Mouse (Mus musculus): Measurements from ENCODE around the gene St8sia2.
"Not testable (repeated sequence)": the region's sequence is repeated elsewhere in the genome, so short reads cannot be mapped to it uniquely, and the experiment has no call there.

The St8sia2 gene

GRCm38 (mm10) chr7:73972157-73972556, 41.3 kb downstream of the St8sia2 start:
- not testable (repeated sequence) for DNase-seq (ENCODE audit: low spot score)

DNA sequence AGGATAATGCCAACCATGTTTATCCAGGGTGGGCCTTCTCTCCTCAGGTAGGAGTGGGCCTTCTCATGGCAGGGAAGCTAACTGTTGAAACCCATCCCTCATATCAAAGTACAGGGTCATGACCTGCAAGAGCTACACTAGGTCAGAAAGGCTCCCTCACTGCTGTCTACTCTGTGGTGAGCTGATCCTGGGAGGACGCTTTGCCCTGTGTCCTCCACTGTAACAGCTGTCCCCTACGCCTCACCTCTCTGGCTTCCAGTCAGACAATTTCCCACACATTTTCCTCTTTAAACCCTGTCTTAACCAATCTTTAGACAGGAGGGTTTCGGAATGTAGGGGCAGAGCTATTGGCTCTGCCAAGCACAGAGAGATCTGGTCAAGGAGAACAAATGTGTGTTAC, 48.3 kb downstream of the St8sia2 start:
- no peak for DNase-seq (ENCODE audit: low spot score)

- DNase-seq (ENCODE audit: low spot score), result no peak
These were observed 51.1 kb downstream of the St8sia2 start for GRCm38 (mm10) chr7:73962431-73962830.

DNA sequence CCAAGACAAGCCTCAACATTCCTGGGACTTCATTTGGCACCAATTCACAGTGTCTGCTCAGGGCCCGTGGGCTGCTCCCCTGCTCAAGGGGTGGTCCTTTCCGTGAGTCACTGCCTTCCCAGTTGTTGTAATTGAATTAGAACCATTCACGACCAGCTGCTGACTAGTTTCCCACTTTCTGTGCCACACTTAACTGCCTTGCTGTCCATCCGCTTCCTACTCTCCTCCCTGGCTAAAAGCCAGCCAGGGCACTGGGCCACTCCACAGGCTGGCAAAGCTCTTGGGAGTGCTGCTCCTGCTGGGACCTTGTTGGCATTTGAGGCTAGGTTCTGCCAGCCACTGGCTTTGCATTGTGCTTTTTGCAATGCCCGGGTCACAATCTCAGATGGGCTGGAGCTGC, 59.0 kb downstream of the St8sia2 start:
- peak; percentile 25 for DNase-seq (ENCODE audit: low spot score)

- no peak for DNase-seq (ENCODE audit: low spot score)
These were observed 60.4 kb downstream of the St8sia2 start for GRCm38 (mm10) chr7:73953131-73953530.

- no peak for DNase-seq (ENCODE audit: low spot score)
These were observed 71.8 kb downstream of the St8sia2 start for GRCm38 (mm10) chr7:73941640-73942039.

GRCm38 (mm10) chr7:73939236-73939635, 74.3 kb downstream of the St8sia2 start:
- no peak for DNase-seq (ENCODE audit: low spot score)

DNA sequence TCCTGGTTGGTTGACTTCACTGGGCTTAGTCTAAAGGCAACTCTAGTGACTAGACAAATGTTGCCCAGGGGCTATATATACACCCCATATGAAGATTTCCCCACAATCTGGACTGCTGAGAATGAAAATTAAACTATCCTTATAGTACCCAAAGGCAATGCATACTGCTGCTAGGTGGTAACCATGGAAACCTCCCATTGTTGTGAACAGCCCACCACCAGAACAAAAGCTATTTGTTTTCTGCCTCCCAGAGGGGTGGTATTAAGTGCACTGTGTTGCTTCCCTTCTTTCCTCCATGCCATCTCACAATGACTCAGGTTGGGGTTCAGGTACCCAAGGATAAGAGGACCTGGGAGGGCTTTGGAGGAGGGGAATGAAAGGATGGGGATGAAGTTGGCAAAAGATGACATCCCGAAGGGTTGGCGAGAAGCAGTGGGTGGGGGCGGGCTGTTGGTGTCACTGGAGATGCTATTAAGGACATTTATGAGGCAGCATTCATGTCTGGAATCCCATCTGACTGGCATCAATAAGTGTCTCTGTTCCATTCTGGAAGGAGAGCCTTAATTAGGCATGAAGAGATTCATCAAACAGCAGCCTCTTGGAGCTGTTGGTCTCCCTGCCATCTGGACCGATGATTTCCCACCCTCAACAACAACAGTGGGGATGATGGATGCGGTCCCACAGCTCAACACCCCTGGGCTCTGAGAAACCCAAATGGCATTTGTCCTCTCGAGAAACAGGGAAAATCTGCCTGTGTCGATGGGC, 75.3 kb downstream of the St8sia2 start:
- DNase-seq (ENCODE audit: low spot score), result no peak

DNA sequence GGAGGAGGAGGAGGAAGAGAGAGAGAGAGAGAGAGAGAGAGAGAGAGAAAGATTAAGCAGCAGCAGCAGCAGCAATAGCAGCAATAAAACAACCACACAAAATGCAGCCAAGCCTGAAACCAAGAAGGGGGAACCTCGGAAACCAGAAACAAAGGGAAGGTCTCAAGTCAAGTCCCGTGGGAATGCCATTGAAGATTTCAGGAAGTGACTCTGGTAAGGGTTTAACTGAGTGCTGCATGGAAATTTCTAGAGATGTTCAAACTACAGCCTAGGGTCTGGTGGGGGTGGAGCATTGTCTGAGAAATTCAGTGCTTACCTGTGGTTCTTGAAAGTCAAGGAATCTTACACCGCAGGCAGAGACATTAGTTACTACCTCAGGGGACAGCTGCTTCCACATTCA, 77.4 kb downstream of the St8sia2 start:
- no peak for DNase-seq (ENCODE audit: low spot score)

DNA sequence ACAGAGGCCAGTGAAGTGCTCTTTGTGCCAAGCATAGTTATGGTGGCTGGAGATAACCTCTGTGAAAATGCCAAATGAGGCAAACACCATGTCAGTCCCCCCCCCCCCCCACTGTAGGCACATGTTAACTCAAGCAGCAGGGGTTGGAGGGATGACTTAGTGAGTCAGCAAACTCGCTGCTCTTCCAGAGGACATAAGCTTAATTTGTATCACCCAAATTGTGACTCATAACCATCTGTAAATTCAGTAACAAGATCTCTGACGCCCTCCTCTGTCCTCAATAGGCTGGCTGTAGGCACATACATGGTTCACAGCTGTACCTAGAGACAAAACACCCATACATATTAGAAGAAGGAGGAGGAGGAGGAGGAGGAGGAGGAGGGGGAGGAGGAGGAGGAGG, 77.8 kb downstream of the St8sia2 start:
- DNase-seq (ENCODE audit: low spot score), result no peak

GRCm38 (mm10) chr7:73933036-73933435, 80.5 kb downstream of the St8sia2 start:
- no peak for DNase-seq (ENCODE audit: low spot score)

DNA sequence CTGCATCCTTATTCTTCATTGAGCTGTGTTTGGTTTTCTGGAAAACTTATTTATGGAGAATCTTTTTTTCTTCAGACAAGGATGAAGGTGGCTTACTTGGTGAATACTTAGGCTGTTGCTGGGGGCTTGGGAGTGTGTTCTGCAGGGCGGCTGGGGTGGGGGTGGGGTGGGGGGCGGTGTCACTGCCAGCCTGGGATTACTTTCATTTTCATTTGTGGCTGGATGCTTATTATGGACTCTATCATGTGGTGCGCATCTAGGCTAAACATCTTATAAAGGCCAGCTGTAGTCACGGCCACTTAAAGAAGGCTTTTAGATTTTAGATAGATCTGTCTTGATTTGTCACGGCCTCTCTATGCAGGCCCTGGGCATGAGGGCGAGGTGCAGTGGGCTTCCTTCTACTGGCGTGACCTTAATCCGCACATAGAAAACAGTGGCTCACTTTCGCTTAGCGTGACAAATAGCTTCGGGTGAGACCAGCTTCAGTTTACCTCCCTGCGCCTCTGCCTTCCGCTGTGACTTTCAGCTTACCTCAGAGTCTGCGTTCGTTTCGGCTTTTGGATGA, 92.5 kb downstream of the St8sia2 start:
- no peak for DNase-seq (ENCODE audit: low spot score)

DNA sequence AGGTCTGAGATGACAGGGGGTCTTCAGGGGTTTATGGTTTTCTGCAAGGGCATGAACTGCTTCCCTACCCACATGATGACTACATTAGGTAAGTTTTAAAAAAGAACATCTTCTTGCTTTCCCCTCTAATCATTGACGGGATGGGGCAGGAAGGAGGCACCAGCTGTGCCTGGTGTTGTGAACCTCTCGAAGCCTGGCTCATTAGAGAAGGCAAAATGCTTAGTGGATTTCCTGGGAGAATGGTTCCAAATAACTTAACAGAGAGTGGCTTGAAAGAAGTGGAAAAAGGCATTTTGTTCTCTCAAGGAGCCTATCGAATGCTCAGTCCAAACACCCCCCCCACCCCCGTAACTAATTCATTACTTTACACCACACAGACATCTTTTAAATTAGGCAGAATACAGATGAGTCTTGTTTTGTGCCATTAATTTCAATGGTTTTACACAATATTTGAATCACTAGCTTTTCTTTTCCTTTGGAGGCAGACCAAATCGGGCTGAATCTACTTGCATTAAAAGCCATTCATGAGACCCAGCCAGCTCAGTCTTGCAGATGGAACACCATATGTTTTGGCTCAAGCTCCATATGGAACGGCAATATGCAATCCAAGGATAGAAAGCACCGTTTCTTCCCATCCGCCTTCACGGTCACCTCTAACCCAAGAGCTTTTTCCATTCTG, 95.7 kb downstream of the St8sia2 start:
- no peak for DNase-seq (ENCODE audit: low spot score)

- DNase-seq (ENCODE audit: low spot score), result no peak
These were observed 101.6 kb downstream of the St8sia2 start for GRCm38 (mm10) chr7:73911899-73912298.

- no peak for DNase-seq (ENCODE audit: low spot score)
These were observed 102.6 kb downstream of the St8sia2 start for GRCm38 (mm10) chr7:73910843-73911242.

DNA sequence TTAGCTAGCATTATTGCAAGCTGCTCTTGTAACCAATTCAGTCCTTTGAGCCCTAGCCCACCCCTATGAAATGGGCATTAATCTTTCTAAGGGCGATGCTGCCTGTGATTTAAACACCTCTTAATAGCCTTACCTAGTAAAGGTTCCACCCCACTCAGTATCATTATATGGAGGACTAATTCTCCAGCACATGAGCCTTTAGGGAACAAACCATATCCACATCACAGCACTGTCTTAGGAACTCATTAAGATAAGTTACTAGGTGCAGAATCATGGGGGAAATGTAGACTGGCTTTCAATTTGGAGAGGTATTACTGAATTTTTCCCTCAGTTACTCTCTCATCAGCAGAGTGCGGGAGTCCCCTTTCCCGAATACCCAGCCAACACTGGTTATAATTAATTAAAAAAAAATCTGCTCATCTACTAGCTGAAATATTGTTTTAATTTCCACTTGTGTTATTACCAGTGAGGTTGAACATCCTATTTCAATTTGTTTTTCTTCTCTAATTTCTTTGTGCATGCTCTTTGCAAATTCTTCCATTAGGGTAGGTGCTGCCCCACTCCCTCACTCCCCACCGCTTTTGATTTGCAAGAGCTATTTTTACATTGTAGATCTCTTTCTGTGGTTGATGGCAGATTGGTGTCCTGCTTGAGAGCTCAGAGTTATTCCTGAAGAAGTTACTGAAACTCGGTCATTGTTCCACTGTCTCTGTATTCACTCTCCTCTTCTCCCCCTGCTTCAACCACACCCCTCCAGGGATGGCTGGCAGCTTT, 103.9 kb downstream of the St8sia2 start:
- DNase-seq (ENCODE audit: low spot score), result no peak

DNA sequence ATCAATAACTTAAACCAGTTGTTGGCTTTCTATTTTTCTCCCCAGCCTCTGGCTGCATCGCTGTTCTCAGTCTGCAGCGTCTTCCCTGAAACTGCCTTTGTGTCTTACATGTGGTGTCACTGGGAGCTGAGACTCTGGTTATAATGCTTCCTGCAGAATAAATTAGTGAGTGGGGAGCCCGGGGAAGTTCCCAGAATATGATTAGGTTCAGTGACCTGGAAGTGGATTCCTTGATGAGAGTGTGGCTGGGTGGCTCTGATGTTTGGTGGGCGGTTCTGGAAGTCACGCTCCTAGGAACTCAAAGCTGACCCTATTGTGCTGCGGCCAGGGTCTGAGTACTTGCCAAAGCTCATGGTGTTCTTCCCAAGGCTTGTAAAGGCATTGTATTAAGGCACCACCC, 119.0 kb downstream of the St8sia2 start:
- DNase-seq (ENCODE audit: low spot score), result no peak

- no peak for DNase-seq (ENCODE audit: low spot score)
These were observed 121.7 kb downstream of the St8sia2 start for GRCm38 (mm10) chr7:73891830-73892229.

- no peak for DNase-seq (ENCODE audit: low spot score)
These were observed 122.4 kb downstream of the St8sia2 start for GRCm38 (mm10) chr7:73890891-73891610.

DNA sequence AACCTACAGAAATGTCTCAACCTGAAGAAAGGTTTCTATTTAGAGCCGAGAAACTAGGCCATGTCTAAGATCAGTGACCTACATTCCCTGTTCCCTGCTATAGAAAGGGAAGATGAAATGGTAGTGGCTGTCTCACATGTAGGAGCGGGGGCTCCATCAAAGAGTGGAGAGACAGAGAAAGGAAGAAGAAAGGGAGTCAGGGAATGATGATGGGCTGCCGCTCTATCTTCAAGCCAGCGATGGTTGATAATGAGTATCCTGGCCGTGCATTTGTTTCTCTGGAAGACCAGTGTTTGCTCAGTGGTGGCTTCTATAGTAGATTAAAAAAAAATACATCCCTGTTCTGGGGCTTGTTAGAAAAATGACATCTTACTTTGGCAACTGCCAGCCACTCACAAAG, 123.0 kb downstream of the St8sia2 start:
- DNase-seq (ENCODE audit: low spot score), result no peak

Measured in ovary, postnatal 36 days (tissue).